Mouse (Mus musculus) liver, postnatal 0 days (tissue): ENCODE measurements around the gene Brpf1. TPM values are rescaled to one million over a fixed set of nuclear protein-coding genes. Genes with fewer than 3 reads are reported as not detected.

Source experiments
- ATAC-seq: fragments of 200-750 bp; cut with Nextera tagmentation; 2 replicates; pipeline ENCODE4 v1.8.0; 2017; ENCODE audit warnings: mild to moderate bottlenecking, moderate library complexity
- DNase-seq: peaks from one replicate; pipeline ENCODE4 v3.0.0-alpha.2; 2016
- H3K27ac ChIP-seq: fragments of 300-500 bp; sonication (generic); 2 replicates; pipeline ENCODE4 v1.5.1; 2014; ENCODE audit warnings: antibody characterized with exemption, moderate library complexity, mild to moderate bottlenecking, low read depth
- H3K27me3 ChIP-seq: fragments of 300-500 bp; sonication (generic); 2 replicates; pipeline ENCODE4 v1.6.1; 2014; ENCODE audit warnings: low read length, control low read depth, mixed read lengths; ENCODE audit not compliant: insufficient read depth
- H3K36me3 ChIP-seq: fragments of 300-500 bp; sonication (generic); replicated peaks from 2 replicates; pipeline ENCODE4 v1.6.1; 2014; ENCODE audit warnings: mild to moderate bottlenecking, control low read depth, low read length, moderate library complexity, mixed read lengths; ENCODE audit not compliant: insufficient read depth
- H3K4me1 ChIP-seq: fragments of 300-500 bp; sonication (generic); 2 replicates; pipeline ENCODE4 v1.6.1; 2014; ENCODE audit warnings: antibody characterized with exemption, mild to moderate bottlenecking, control low read depth; ENCODE audit not compliant: insufficient read depth
- H3K4me2 ChIP-seq: fragments of 300-500 bp; sonication (generic); 2 replicates; pipeline ENCODE4 v1.6.1; 2014; ENCODE audit warnings: low read depth, mild to moderate bottlenecking, low read length, moderate library complexity, mixed read lengths
- H3K4me3 ChIP-seq: fragments of 300-500 bp; sonication (generic); 2 replicates; pipeline ENCODE4 v1.5.1; 2014; ENCODE audit warnings: low read depth, low read length
- H3K9ac ChIP-seq: fragments of 300-500 bp; sonication (generic); replicated peaks from 2 replicates; pipeline ENCODE4 v1.6.1; 2014; ENCODE audit warnings: mild to moderate bottlenecking, moderate library complexity
- H3K9me3 ChIP-seq: fragments of 300-500 bp; sonication (generic); 2 replicates; pipeline ENCODE4 v1.6.1; 2016; ENCODE audit warnings: mild to moderate bottlenecking, control low read depth, low read length, mixed read lengths
- CTCF ChIP-seq: sonication (generic); IDR thresholded peaks from 2 replicates; pipeline ENCODE4 v1.5.1; 2016; ENCODE audit warnings: antibody characterized with exemption, low read depth
- EP300 ChIP-seq: IDR thresholded peaks from 2 replicates; pipeline ENCODE4 v1.6.1; 2016; ENCODE audit warnings: antibody characterized with exemption, low read depth, mild to moderate bottlenecking
- WGBS: fragments of 180-500 bp; shearing (Covaris S2); extraction: QIAGEN DNeasy Blood & Tissue Kit; methylation state at CpG from one replicate; pipeline ENCODE4 v1.1.7; 2014; ENCODE audit not compliant: insufficient replicate concordance; 5-methylcytosine and 5-hydroxymethylcytosine counted together
- polyA plus RNA-seq: library from polyadenylated mRNA; unstranded; fragments of >200 nt; fragmentation: Nextera tagmentation; extraction: Ambion mirVana; gene quantifications from 2 replicates; pipeline ENCODE4 v1.2.1, GENCODE M21; 2015

Brpf1 gene
- 4.1 and 4.8 TPM in 2 replicates for polyA plus RNA-seq

- no peaks in the 10 kb centered on the region for H3K27me3 ChIP-seq
- DNase-seq (no peak), ATAC-seq (peak; percentile 44)
- peaks cover 14% of the 10 kb centered on the region for H3K4me1 ChIP-seq
- no peaks in the 10 kb centered on the region for H3K9me3 ChIP-seq
- peak; percentile 81; the same call in 1 of the 2 replicates for TF ChIP-seq EP300
- no peak for TF ChIP-seq CTCF
- 0% methylated on average over 32 of the region's 32 CpGs for WGBS
- H3K4me3 ChIP-seq: peak within 1 kb of the TSS; percentile 100
- H3K9ac ChIP-seq: peak within 1 kb of the TSS; percentile 99
- H3K27ac ChIP-seq: peak within 1 kb of the TSS; percentile 100
- peak within 1 kb of the TSS; percentile 96 for H3K4me2 ChIP-seq
- peaks cover 21% of the 10 kb centered on the region for H3K36me3 ChIP-seq
These were observed at the start of gene Brpf1 for GRCm38 (mm10) chr6:113306986-113307349. TSS of gene Brpf1 (plus strand) at chr6:113307137.

- 70% methylated on average over 8 of the region's 8 CpGs for WGBS
- H3K9ac ChIP-seq: no peak overlapping the region
- H3K4me2 ChIP-seq: no peak overlapping the region
- H3K4me1 ChIP-seq: no peaks in the 10 kb centered on the region
- no peak overlapping the region for H3K4me3 ChIP-seq
- peaks cover 75% of the 10 kb centered on the region for H3K36me3 ChIP-seq
- peak; percentile 15; the same call in 1 of the 2 replicates for ATAC-seq
- H3K9me3 ChIP-seq: no peaks in the 10 kb centered on the region
- no peaks in the 10 kb centered on the region for H3K27me3 ChIP-seq
- peak overlapping the region; percentile 34; the same call in 1 of the 2 replicates for H3K27ac ChIP-seq
- no peak for DNase-seq
- TF ChIP-seq CTCF: peak; percentile 39
- no peak for TF ChIP-seq EP300
These were observed 45.6 kb upstream of the Brpf1 start for GRCm38 (mm10) chr6:113261174-113261858.

GRCm38 (mm10) chr6:113263531-113263930 is 43.4 kb upstream of the Brpf1 start:
- Histone ChIP-seq H3K36me3 (peaks cover 79% of the 10 kb centered on the region), H3K9ac (no peak overlapping the region), H3K4me2 (no peak overlapping the region), H3K4me3 (no peak overlapping the region), H3K4me1 (no peaks in the 10 kb centered on the region), H3K27ac (no peak overlapping the region), H3K9me3 (no peaks in the 10 kb centered on the region), H3K27me3 (no peaks in the 10 kb centered on the region)
- ATAC-seq: no peak
- no peak for DNase-seq
- 86% methylated on average over 6 of the region's 6 CpGs for WGBS
- no peak for TF ChIP-seq EP300
- TF ChIP-seq CTCF: no peak

GRCm38 (mm10) chr6:113264429-113264828 is 42.5 kb upstream of the Brpf1 start:
- Histone ChIP-seq H3K36me3 (peaks cover 80% of the 10 kb centered on the region), H3K27ac (no peak overlapping the region), H3K9me3 (no peaks in the 10 kb centered on the region), H3K4me3 (no peak overlapping the region), H3K4me1 (no peaks in the 10 kb centered on the region), H3K4me2 (no peak overlapping the region), H3K9ac (no peak overlapping the region), H3K27me3 (no peaks in the 10 kb centered on the region)
- 87% methylated on average over 8 of the region's 8 CpGs for WGBS
- ATAC-seq: no peak
- DNase-seq: no peak
- TF ChIP-seq EP300 (no peak), CTCF (no peak)

GRCm38 (mm10) chr6:113266996-113267655 is 39.8 kb upstream of the Brpf1 start:
- no peaks in the 10 kb centered on the region for H3K9me3 ChIP-seq
- no peak overlapping the region for H3K27ac ChIP-seq
- no peaks in the 10 kb centered on the region for H3K27me3 ChIP-seq
- H3K9ac ChIP-seq: no peak overlapping the region
- DNase-seq: no peak
- no peaks in the 10 kb centered on the region for H3K4me1 ChIP-seq
- H3K4me2 ChIP-seq: no peak overlapping the region
- TF ChIP-seq EP300 (no peak), CTCF (no peak)
- peaks cover 82% of the 10 kb centered on the region for H3K36me3 ChIP-seq
- ATAC-seq: no peak
- 84% methylated on average over 7 of the region's 7 CpGs for WGBS
- no peak overlapping the region for H3K4me3 ChIP-seq

- no peak for TF ChIP-seq EP300
- no peak for TF ChIP-seq CTCF
- no peak for ATAC-seq
- Histone ChIP-seq H3K9ac (no peak overlapping the region), H3K4me1 (no peaks in the 10 kb centered on the region), H3K27ac (no peak overlapping the region), H3K4me3 (no peak overlapping the region), H3K36me3 (peaks cover 83% of the 10 kb centered on the region), H3K27me3 (no peaks in the 10 kb centered on the region), H3K9me3 (no peaks in the 10 kb centered on the region), H3K4me2 (no peak overlapping the region)
- 88% methylated on average over 1 of the region's 1 CpGs for WGBS
- DNase-seq: no peak
These were observed 38.9 kb upstream of the Brpf1 start for GRCm38 (mm10) chr6:113267988-113268387.
